Mouse (Mus musculus) lung, adult 2 months (tissue): ENCODE measurements around the gene Erp44. TPM values are rescaled to one million over a fixed set of nuclear protein-coding genes. Genes with fewer than 3 reads are reported as not detected.

Source experiments
- DNase-seq: peaks from one replicate; pipeline ENCODE4 v3.0.0; 2022
- H3K4me1 ChIP-seq: fragments of 200-500 bp; 2 replicates; pipeline ENCODE4 v1.6.1; 2011; ENCODE audit warnings: low read length; ENCODE audit not compliant: control insufficient read depth, insufficient read depth
- H3K4me3 ChIP-seq: fragments of 200-500 bp; replicated peaks from 2 replicates; pipeline ENCODE3; 2011; ENCODE audit warnings: low read depth, mild to moderate bottlenecking, control low read depth, low read length; ENCODE audit errors: extremely low read depth
- CTCF ChIP-seq: fragments of 200-500 bp; IDR thresholded peaks from 2 replicates; pipeline ENCODE4 v1.5.1; 2011; ENCODE audit warnings: mild to moderate bottlenecking, low read length, control low read depth; ENCODE audit not compliant: insufficient read depth
- POLR2A ChIP-seq: fragments of 200-500 bp; IDR thresholded peaks from 2 replicates; pipeline ENCODE4 v1.6.1; 2011; ENCODE audit warnings: low read depth, mild to moderate bottlenecking, control low read depth, low read length, borderline replicate concordance; ENCODE audit errors: extremely low read depth
- WGBS: fragments of 180-500 bp; shearing (Covaris S2); methylation state at CpG from one replicate; pipeline ENCODE4 v1.1.7; 2018; 5-methylcytosine and 5-hydroxymethylcytosine counted together
- polyA plus RNA-seq: library from polyadenylated mRNA; depleted of rRNA; stranded (reverse); fragments of >200 nt; gene quantifications from 2 replicates; pipeline ENCODE4 v1.2.3, GENCODE M21; 2012

Gene Erp44
- polyA plus RNA-seq, 1 experiment: 11.9 TPM

GRCm38 (mm10) chr4:48244280-48244679, 35.1 kb downstream of the Erp44 start:
- WGBS: 87% methylated on average over 2 of the region's 2 CpGs
- no peak overlapping the region for H3K4me3 ChIP-seq
- TF ChIP-seq POLR2A: no peak
- no peak for TF ChIP-seq CTCF
- DNase-seq: no peak
- H3K4me1 ChIP-seq: peaks cover 2% of the 10 kb centered on the region

- TF ChIP-seq CTCF: no peak
- TF ChIP-seq POLR2A: no peak
- Histone ChIP-seq H3K4me1 (peaks cover 2% of the 10 kb centered on the region), H3K4me3 (no peak overlapping the region)
- DNase-seq: no peak
- WGBS: 56% methylated on average over 1 of the region's 1 CpGs
Observed at GRCm38 (mm10) chr4:48243737-48244136, 35.6 kb downstream of the Erp44 start.

GRCm38 (mm10) chr4:48242482-48242881, 36.9 kb downstream of the Erp44 start:
- no peak for TF ChIP-seq POLR2A
- no peak for TF ChIP-seq CTCF
- DNase-seq: no peak
- H3K4me1 ChIP-seq: peaks cover 2% of the 10 kb centered on the region
- 89% methylated on average over 4 of the region's 4 CpGs for WGBS
- H3K4me3 ChIP-seq: no peak overlapping the region

GRCm38 (mm10) chr4:48239046-48239445, 40.3 kb downstream of the Erp44 start:
- Histone ChIP-seq H3K4me1 (peaks cover 4% of the 10 kb centered on the region), H3K4me3 (no peak overlapping the region)
- 70% methylated on average over 4 of the region's 4 CpGs for WGBS
- no peak for DNase-seq
- TF ChIP-seq CTCF (no peak), POLR2A (no peak)

GRCm38 (mm10) chr4:48236721-48237120, 42.6 kb downstream of the Erp44 start:
- DNase-seq: no peak
- 49% methylated on average over 3 of the region's 3 CpGs for WGBS
- Histone ChIP-seq H3K4me1 (peaks cover 4% of the 10 kb centered on the region), H3K4me3 (no peak overlapping the region)
- no peak for TF ChIP-seq CTCF
- no peak for TF ChIP-seq POLR2A

GRCm38 (mm10) chr4:48226800-48227199, 52.6 kb downstream of the Erp44 start:
- DNase-seq: no peak
- peaks cover 6% of the 10 kb centered on the region for H3K4me1 ChIP-seq
- no peak for TF ChIP-seq POLR2A
- no peak for TF ChIP-seq CTCF
- WGBS: 38% methylated on average over 3 of the region's 3 CpGs
- no peak overlapping the region for H3K4me3 ChIP-seq

GRCm38 (mm10) chr4:48225604-48226003, 53.8 kb downstream of the Erp44 start:
- DNase-seq: no peak
- H3K4me1 ChIP-seq: peaks cover 6% of the 10 kb centered on the region
- 19% methylated on average over 3 of the region's 3 CpGs for WGBS
- no peak overlapping the region for H3K4me3 ChIP-seq
- TF ChIP-seq CTCF (no peak), POLR2A (no peak)

- H3K4me3 ChIP-seq: no peak overlapping the region
- WGBS: 25% methylated on average over 2 of the region's 2 CpGs
- H3K4me1 ChIP-seq: peaks cover 6% of the 10 kb centered on the region
- TF ChIP-seq CTCF (peak; percentile 97), POLR2A (no peak)
- DNase-seq: peak; percentile 66
Observed at GRCm38 (mm10) chr4:48225173-48225572, 54.2 kb downstream of the Erp44 start.

GRCm38 (mm10) chr4:48203564-48203963, 75.8 kb downstream of the Erp44 start:
- Histone ChIP-seq H3K4me3 (no peak overlapping the region), H3K4me1 (no peaks in the 10 kb centered on the region)
- 87% methylated on average over 4 of the region's 4 CpGs for WGBS
- TF ChIP-seq CTCF: no peak
- no peak for TF ChIP-seq POLR2A
- no peak for DNase-seq

GRCm38 (mm10) chr4:48198447-48198846, 80.9 kb downstream of the Erp44 start:
- no peak for DNase-seq
- TF ChIP-seq CTCF (no peak), POLR2A (no peak)
- no peak overlapping the region for H3K4me3 ChIP-seq
- WGBS: 78% methylated on average over 8 of the region's 8 CpGs
- no peaks in the 10 kb centered on the region for H3K4me1 ChIP-seq
